Mouse (Mus musculus) embryonic facial prominence, embryonic 10.5 days (tissue): ENCODE data around the gene Nfkbie. TPM values are rescaled to one million over a fixed set of nuclear protein-coding genes. Genes with fewer than 3 reads are reported as not detected.
A peak's percentile ranks its signal among the peaks of the same experiment; 100 is the strongest.

Experiments
- DNase-seq: peaks from one replicate; pipeline ENCODE4 v3.0.0-alpha.2; 2017; ENCODE audit warnings: low spot score
- H3K27ac ChIP-seq: fragments of 300-500 bp; sonication (generic); replicated peaks from 2 replicates; pipeline ENCODE4 v1.5.1; 2016; ENCODE audit warnings: mild to moderate bottlenecking
- H3K27me3 ChIP-seq: fragments of 300-500 bp; sonication (generic); replicated peaks from 2 replicates; pipeline ENCODE4 v1.6.1; 2016; ENCODE audit warnings: low read depth, mild to moderate bottlenecking; ENCODE audit not compliant: poor library complexity, severe bottlenecking
- H3K36me3 ChIP-seq: fragments of 300-500 bp; sonication (generic); replicated peaks from 2 replicates; pipeline ENCODE4 v1.6.1; 2016; ENCODE audit warnings: mild to moderate bottlenecking, moderate library complexity
- H3K4me1 ChIP-seq: fragments of 300-500 bp; sonication (generic); 2 replicates; pipeline ENCODE4 v1.6.1; 2016
- H3K4me3 ChIP-seq: fragments of 300-500 bp; sonication (generic); 2 replicates; pipeline ENCODE4 v1.5.1; 2016; ENCODE audit warnings: mild to moderate bottlenecking, moderate library complexity
- H3K9me3 ChIP-seq: fragments of 300-500 bp; sonication (generic); 2 replicates; pipeline ENCODE4 v1.6.1; 2016; ENCODE audit warnings: mild to moderate bottlenecking
- WGBS: fragments of 180-500 bp; shearing (Covaris S2); methylation state at CpG from one replicate; pipeline ENCODE4 v1.1.7; 2016; 5-methylcytosine and 5-hydroxymethylcytosine counted together
- polyA plus RNA-seq: library from polyadenylated mRNA; unstranded; fragments of >200 nt; fragmentation: Nextera tagmentation; extraction: Ambion mirVana; gene quantifications from 2 replicates; pipeline ENCODE4 v1.2.1, GENCODE M21; 2016

Nfkbie gene
- polyA plus RNA-seq, 1 experiment from 2014 or later: 7.1 TPM

- Histone ChIP-seq H3K36me3 (peaks cover 71% of the 10 kb centered on the region), H3K9me3 (no peaks in the 10 kb centered on the region), H3K4me1 (peaks cover 60% of the 10 kb centered on the region), H3K27me3 (no peaks in the 10 kb centered on the region), H3K27ac (no peak overlapping the region), H3K4me3 (peak overlapping the region; percentile 30)
- WGBS: 32% methylated on average over 4 of the region's 4 CpGs
- no peak for DNase-seq
These were observed 11.7 kb downstream of the Nfkbie start for GRCm38 (mm10) chr17:45567162-45567601.

- H3K4me1 ChIP-seq: peaks cover 58% of the 10 kb centered on the region
- peak; percentile 10 for DNase-seq
- WGBS: 89% methylated on average over 12 of the region's 12 CpGs
- peaks cover 71% of the 10 kb centered on the region for H3K36me3 ChIP-seq
- H3K27me3 ChIP-seq: no peaks in the 10 kb centered on the region
- no peak overlapping the region for H3K4me3 ChIP-seq
- H3K9me3 ChIP-seq: no peaks in the 10 kb centered on the region
- H3K27ac ChIP-seq: no peak overlapping the region
These were observed 13.5 kb downstream of the Nfkbie start for GRCm38 (mm10) chr17:45568990-45569389.

GRCm38 (mm10) chr17:45569999-45570398, 14.5 kb downstream of the Nfkbie start:
- Histone ChIP-seq H3K36me3 (peaks cover 71% of the 10 kb centered on the region), H3K9me3 (no peaks in the 10 kb centered on the region), H3K4me1 (peaks cover 58% of the 10 kb centered on the region), H3K27me3 (no peaks in the 10 kb centered on the region), H3K27ac (no peak overlapping the region), H3K4me3 (peak overlapping the region; percentile 1; the same call in 1 of the 2 replicates)
- 83% methylated on average over 4 of the region's 4 CpGs for WGBS
- DNase-seq: peak; percentile 9

- Histone ChIP-seq H3K9me3 (no peaks in the 10 kb centered on the region), H3K27ac (peak overlapping the region; percentile 99), H3K36me3 (peaks cover 48% of the 10 kb centered on the region), H3K4me1 (peaks cover 41% of the 10 kb centered on the region), H3K27me3 (no peaks in the 10 kb centered on the region), H3K4me3 (peak overlapping the region; percentile 100)
- peak; percentile 92 for DNase-seq
- WGBS: under 1% methylated on average over 57 of the region's 57 CpGs
These were observed 16.9 kb downstream of the Nfkbie start for GRCm38 (mm10) chr17:45572103-45573086.

- Histone ChIP-seq H3K27me3 (no peaks in the 10 kb centered on the region), H3K4me3 (peak within 1 kb of the TSS; percentile 100), H3K9me3 (no peaks in the 10 kb centered on the region), H3K27ac (peak within 1 kb of the TSS; percentile 99), H3K36me3 (peaks cover 40% of the 10 kb centered on the region), H3K4me1 (peaks cover 40% of the 10 kb centered on the region)
- DNase-seq: peak; percentile 99
- WGBS: under 1% methylated on average over 41 of the region's 41 CpGs
These were observed 17.7 kb downstream of the Nfkbie start, which contains the start of gene Hsp90ab1 for GRCm38 (mm10) chr17:45573087-45573779. TSS of gene Hsp90ab1 (minus strand) at chr17:45573271.

- H3K4me3 ChIP-seq: peak overlapping the region; percentile 100
- 0% methylated on average over 18 of the region's 18 CpGs for WGBS
- no peaks in the 10 kb centered on the region for H3K27me3 ChIP-seq
- peak overlapping the region; percentile 99 for H3K27ac ChIP-seq
- H3K4me1 ChIP-seq: peaks cover 40% of the 10 kb centered on the region
- peaks cover 35% of the 10 kb centered on the region for H3K36me3 ChIP-seq
- DNase-seq: peak; percentile 97
- no peaks in the 10 kb centered on the region for H3K9me3 ChIP-seq
These were observed 18.2 kb downstream of the Nfkbie start for GRCm38 (mm10) chr17:45573780-45574123.

GRCm38 (mm10) chr17:45574129-45574761, 18.7 kb downstream of the Nfkbie start:
- no peaks in the 10 kb centered on the region for H3K27me3 ChIP-seq

GRCm38 (mm10) chr17:45575123-45575897, 19.8 kb downstream of the Nfkbie start:
- peak overlapping the region; percentile 99 for H3K27ac ChIP-seq
- no peaks in the 10 kb centered on the region for H3K27me3 ChIP-seq
- 0 out of 2 replicates have a peak overlapping the region, but pooled peaks have one; percentile 26 for H3K4me3 ChIP-seq
- H3K36me3 ChIP-seq: peaks cover 19% of the 10 kb centered on the region
- no peaks in the 10 kb centered on the region for H3K9me3 ChIP-seq
- 90% methylated on average over 8 of the region's 8 CpGs for WGBS
- no peak for DNase-seq
- peaks cover 34% of the 10 kb centered on the region for H3K4me1 ChIP-seq

More at GRCm38 (mm10) chr17:45574129-45574761, 18.7 kb downstream of the Nfkbie start:
- Histone ChIP-seq H3K4me3 (peak overlapping the region; percentile 100), H3K36me3 (peaks cover 30% of the 10 kb centered on the region), H3K9me3 (no peaks in the 10 kb centered on the region), H3K4me1 (peaks cover 36% of the 10 kb centered on the region), H3K27ac (peak overlapping the region; percentile 99)
- peak; percentile 73 for DNase-seq
- 4% methylated on average over 17 of the region's 17 CpGs for WGBS

GRCm38 (mm10) chr17:45578242-45578641, 22.7 kb downstream of the Nfkbie start:
- 69% methylated on average over 5 of the region's 5 CpGs for WGBS
- Histone ChIP-seq H3K9me3 (no peaks in the 10 kb centered on the region), H3K4me3 (0 out of 2 replicates have a peak overlapping the region, but pooled peaks have one; percentile 14), H3K27ac (no peak overlapping the region; the same call in 1 of the 2 replicates), H3K27me3 (no peaks in the 10 kb centered on the region), H3K4me1 (peaks cover 29% of the 10 kb centered on the region), H3K36me3 (no peaks in the 10 kb centered on the region)
- peak; percentile 9 for DNase-seq

- 73% methylated on average over 7 of the region's 7 CpGs for WGBS
- Histone ChIP-seq H3K27ac (no peak overlapping the region), H3K36me3 (no peaks in the 10 kb centered on the region), H3K4me1 (peaks cover 29% of the 10 kb centered on the region), H3K27me3 (no peaks in the 10 kb centered on the region), H3K9me3 (no peaks in the 10 kb centered on the region), H3K4me3 (no peak overlapping the region)
- peak; percentile 16 for DNase-seq
These were observed 23.3 kb downstream of the Nfkbie start for GRCm38 (mm10) chr17:45578843-45579242.

GRCm38 (mm10) chr17:45579554-45579953, 24.1 kb downstream of the Nfkbie start:
- 86% methylated on average over 4 of the region's 4 CpGs for WGBS
- no peak for DNase-seq
- peaks cover 30% of the 10 kb centered on the region for H3K4me1 ChIP-seq
- no peak overlapping the region for H3K27ac ChIP-seq
- no peak overlapping the region for H3K4me3 ChIP-seq
- H3K27me3 ChIP-seq: no peaks in the 10 kb centered on the region
- H3K9me3 ChIP-seq: no peaks in the 10 kb centered on the region
- H3K36me3 ChIP-seq: no peaks in the 10 kb centered on the region
